Mouse (Mus musculus) liver, postnatal 0 days (tissue): Measurements from ENCODE around the gene Flywch1.

Source experiments
- CTCF ChIP-seq: sonication (generic); IDR thresholded peaks from 2 replicates; pipeline ENCODE4 v1.5.1; 2016; ENCODE audit warnings: antibody characterized with exemption, low read depth
- EP300 ChIP-seq: IDR thresholded peaks from 2 replicates; pipeline ENCODE4 v1.6.1; 2016; ENCODE audit warnings: antibody characterized with exemption, low read depth, mild to moderate bottlenecking

GRCm38 (mm10) chr17:23762976-23763375 lies 8.4 kb downstream of the Flywch1 start:
- TF ChIP-seq CTCF (no peak), EP300 (no peak)
